Mouse (Mus musculus): ENCODE measurements around the gene Neurod1.

GRCm38 (mm10) chr2:79461861-79462260 lies 5.3 kb upstream of the Neurod1 start:
- TF ChIP-seq POLR2A (IDR thresholded peaks at IDR 0.05; ENCODE audit: low read depth, low read length) (no peak), CTCF (IDR thresholded peaks at IDR 0.05; ENCODE audit: extremely low read depth, insufficient read length, insufficient replicate concordance, low read depth, low read length) (no peak)

All from small intestine, adult 2 months (tissue).